Mouse (Mus musculus) liver, embryonic 13.5 days (tissue): Measurements from ENCODE around the gene Cse1l. TPM values are rescaled to one million over a fixed set of nuclear protein-coding genes. Genes with fewer than 3 reads are reported as not detected.
A peak's percentile ranks its signal among the peaks of the same experiment; 100 is the strongest.

ENCODE experiments used
- ATAC-seq: fragments of 200-750 bp; cut with Nextera tagmentation; 2 replicates; pipeline ENCODE4 v1.8.0; 2017; ENCODE audit warnings: low read depth, mild to moderate bottlenecking, moderate number of reproducible peaks, moderate library complexity
- DNase-seq: peaks from one replicate; pipeline ENCODE4 v3.0.0; 2022
- H3K27ac ChIP-seq: fragments of 300-500 bp; sonication (generic); 2 replicates; pipeline ENCODE4 v1.5.1; 2015; ENCODE audit warnings: moderate library complexity, mild to moderate bottlenecking, inconsistent platforms
- H3K27me3 ChIP-seq: fragments of 300-500 bp; sonication (generic); 2 replicates; pipeline ENCODE4 v1.6.1; 2015; ENCODE audit warnings: mild to moderate bottlenecking, inconsistent platforms
- H3K36me3 ChIP-seq: fragments of 300-500 bp; sonication (generic); 2 replicates; pipeline ENCODE4 v1.6.1; 2015; ENCODE audit warnings: mild to moderate bottlenecking, inconsistent platforms
- H3K4me1 ChIP-seq: fragments of 300-500 bp; sonication (generic); replicated peaks from 2 replicates; pipeline ENCODE4 v1.6.1; 2015; ENCODE audit warnings: inconsistent platforms
- H3K4me2 ChIP-seq: fragments of 300-500 bp; sonication (generic); 2 replicates; pipeline ENCODE4 v1.6.1; 2015; ENCODE audit warnings: inconsistent platforms, mild to moderate bottlenecking, moderate library complexity
- H3K4me3 ChIP-seq: fragments of 300-500 bp; sonication (generic); replicated peaks from 2 replicates; pipeline ENCODE4 v1.5.1; 2015; ENCODE audit warnings: mild to moderate bottlenecking, inconsistent platforms
- H3K9ac ChIP-seq: fragments of 300-500 bp; sonication (generic); 2 replicates; pipeline ENCODE4 v1.6.1; 2015; ENCODE audit warnings: mild to moderate bottlenecking, inconsistent platforms
- H3K9me3 ChIP-seq: fragments of 300-500 bp; sonication (generic); replicated peaks from 2 replicates; pipeline ENCODE4 v1.6.1; 2016; ENCODE audit warnings: inconsistent platforms
- WGBS: fragments of 180-500 bp; shearing (Covaris S2); methylation state at CpG from one replicate; pipeline ENCODE4 v1.1.7; 2015; ENCODE audit not compliant: insufficient replicate concordance; 5-methylcytosine and 5-hydroxymethylcytosine counted together
- polyA plus RNA-seq: library from polyadenylated mRNA; unstranded; fragments of >200 nt; fragmentation: Nextera tagmentation; extraction: Ambion mirVana; gene quantifications from 2 replicates; pipeline ENCODE4 v1.2.1, GENCODE M21; 2015

The Cse1l gene
- polyA plus RNA-seq, 1 experiment from 2014 or later: 69.3 TPM

- H3K9me3 ChIP-seq: no peaks in the 10 kb centered on the region
- peaks cover 98% of the 10 kb centered on the region for H3K36me3 ChIP-seq
- H3K4me1 ChIP-seq: no peaks in the 10 kb centered on the region
- H3K9ac ChIP-seq: no peak overlapping the region
- ATAC-seq (no peak), DNase-seq (no peak)
- no peaks in the 10 kb centered on the region for H3K27me3 ChIP-seq
- H3K4me2 ChIP-seq: no peak overlapping the region
- no peak overlapping the region for H3K4me3 ChIP-seq
- no peak overlapping the region for H3K27ac ChIP-seq
- WGBS: 53% methylated on average over 1 of the region's 1 CpGs
Measured at GRCm38 (mm10) chr2:166948246-166948645, 42.4 kb downstream of the Cse1l start.

- H3K9ac ChIP-seq: no peak overlapping the region
- H3K9me3 ChIP-seq: no peaks in the 10 kb centered on the region
- WGBS: 84% methylated on average over 10 of the region's 10 CpGs
- no peaks in the 10 kb centered on the region for H3K4me1 ChIP-seq
- ATAC-seq (no peak), DNase-seq (no peak)
- H3K4me3 ChIP-seq: no peak overlapping the region
- H3K27me3 ChIP-seq: no peaks in the 10 kb centered on the region
- peaks cover 98% of the 10 kb centered on the region for H3K36me3 ChIP-seq
- H3K27ac ChIP-seq: no peak overlapping the region
- no peak overlapping the region for H3K4me2 ChIP-seq
Measured at GRCm38 (mm10) chr2:166948936-166949335, 43.1 kb downstream of the Cse1l start.

- DNase-seq (no peak), ATAC-seq (no peak)
- Histone ChIP-seq H3K36me3 (peaks cover 99% of the 10 kb centered on the region), H3K4me3 (no peak overlapping the region), H3K9me3 (no peaks in the 10 kb centered on the region), H3K27ac (no peak overlapping the region), H3K4me2 (no peak overlapping the region), H3K4me1 (no peaks in the 10 kb centered on the region), H3K27me3 (no peaks in the 10 kb centered on the region), H3K9ac (no peak overlapping the region)
- 82% methylated on average over 14 of the region's 14 CpGs for WGBS
Measured at GRCm38 (mm10) chr2:166950853-166951648, 45.2 kb downstream of the Cse1l start.

GRCm38 (mm10) chr2:166952151-166952550 is 46.3 kb downstream of the Cse1l start:
- Histone ChIP-seq H3K9me3 (no peaks in the 10 kb centered on the region), H3K4me3 (no peak overlapping the region), H3K4me1 (no peaks in the 10 kb centered on the region; the same call in 1 of the 2 replicates), H3K27ac (no peak overlapping the region), H3K27me3 (no peaks in the 10 kb centered on the region), H3K36me3 (peaks cover 95% of the 10 kb centered on the region), H3K4me2 (no peak overlapping the region), H3K9ac (no peak overlapping the region)
- DNase-seq (no peak), ATAC-seq (no peak)
- WGBS: 78% methylated on average over 6 of the region's 6 CpGs

- peak; percentile 25; the same call in 1 of the 2 replicates for ATAC-seq
- Histone ChIP-seq H3K4me2 (no peak overlapping the region), H3K9me3 (no peaks in the 10 kb centered on the region), H3K4me3 (no peak overlapping the region), H3K9ac (no peak overlapping the region), H3K4me1 (no peaks in the 10 kb centered on the region; the same call in 1 of the 2 replicates), H3K27me3 (no peaks in the 10 kb centered on the region), H3K27ac (no peak overlapping the region), H3K36me3 (peaks cover 88% of the 10 kb centered on the region)
- DNase-seq: peak; percentile 25
- 52% methylated on average over 7 of the region's 7 CpGs for WGBS
Measured at GRCm38 (mm10) chr2:166956805-166957204, 51.0 kb downstream of the Cse1l start.

- H3K36me3 ChIP-seq: peaks cover 58% of the 10 kb centered on the region
Measured at GRCm38 (mm10) chr2:166960648-166961330, 54.9 kb downstream of the Cse1l start.

GRCm38 (mm10) chr2:166963257-166963656 is 57.4 kb downstream of the Cse1l start:
- Histone ChIP-seq H3K27me3 (no peaks in the 10 kb centered on the region), H3K4me1 (peaks cover 13% of the 10 kb centered on the region), H3K27ac (no peak overlapping the region), H3K36me3 (peaks cover 41% of the 10 kb centered on the region), H3K4me2 (no peak overlapping the region), H3K4me3 (no peak overlapping the region), H3K9ac (no peak overlapping the region), H3K9me3 (no peaks in the 10 kb centered on the region)
- DNase-seq: no peak
- no peak for ATAC-seq
- 88% methylated on average over 8 of the region's 8 CpGs for WGBS

More at GRCm38 (mm10) chr2:166960648-166961330, 54.9 kb downstream of the Cse1l start:
- H3K9ac ChIP-seq: no peak overlapping the region
- H3K4me1 ChIP-seq: peaks cover 8% of the 10 kb centered on the region; the same call in 1 of the 2 replicates
- H3K4me2 ChIP-seq: no peak overlapping the region
- no peaks in the 10 kb centered on the region for H3K27me3 ChIP-seq
- H3K4me3 ChIP-seq: no peak overlapping the region
- no peaks in the 10 kb centered on the region for H3K9me3 ChIP-seq
- 76% methylated on average over 8 of the region's 8 CpGs for WGBS
- H3K27ac ChIP-seq: no peak overlapping the region
- no peak for ATAC-seq
- DNase-seq: no peak

GRCm38 (mm10) chr2:166964773-166965172 is 58.9 kb downstream of the Cse1l start:
- no peaks in the 10 kb centered on the region for H3K9me3 ChIP-seq
- H3K9ac ChIP-seq: no peak overlapping the region
- H3K4me3 ChIP-seq: no peak overlapping the region
- WGBS: 67% methylated on average over 2 of the region's 2 CpGs
- no peak overlapping the region for H3K27ac ChIP-seq
- ATAC-seq (no peak), DNase-seq (no peak)
- no peak overlapping the region for H3K4me2 ChIP-seq
- H3K36me3 ChIP-seq: peaks cover 26% of the 10 kb centered on the region
- H3K4me1 ChIP-seq: peaks cover 13% of the 10 kb centered on the region
- H3K27me3 ChIP-seq: no peaks in the 10 kb centered on the region

- H3K4me1 ChIP-seq: peaks cover 52% of the 10 kb centered on the region
- 44% methylated on average over 1 of the region's 1 CpGs for WGBS
Measured at GRCm38 (mm10) chr2:166973153-166973552, 67.3 kb downstream of the Cse1l start.

GRCm38 (mm10) chr2:166974177-166974872 is 68.5 kb downstream of the Cse1l start:
- Histone ChIP-seq H3K4me2 (no peak overlapping the region), H3K27ac (peak overlapping the region; percentile 55), H3K9ac (no peak overlapping the region; the same call in 1 of the 2 replicates), H3K9me3 (no peaks in the 10 kb centered on the region), H3K4me1 (peaks cover 62% of the 10 kb centered on the region), H3K4me3 (no peak overlapping the region), H3K36me3 (no peaks in the 10 kb centered on the region), H3K27me3 (no peaks in the 10 kb centered on the region)
- DNase-seq (no peak), ATAC-seq (no peak)
- 57% methylated on average over 6 of the region's 6 CpGs for WGBS

More at GRCm38 (mm10) chr2:166973153-166973552, 67.3 kb downstream of the Cse1l start:
- H3K9me3 ChIP-seq: no peaks in the 10 kb centered on the region
- H3K27me3 ChIP-seq: no peaks in the 10 kb centered on the region
- no peaks in the 10 kb centered on the region for H3K36me3 ChIP-seq
- H3K27ac ChIP-seq: no peak overlapping the region
- DNase-seq: no peak
- H3K4me2 ChIP-seq: no peak overlapping the region
- H3K9ac ChIP-seq: no peak overlapping the region
- H3K4me3 ChIP-seq: no peak overlapping the region
- ATAC-seq: no peak

GRCm38 (mm10) chr2:166976356-166976755 is 70.5 kb downstream of the Cse1l start:
- 40% methylated on average over 3 of the region's 3 CpGs for WGBS
- Histone ChIP-seq H3K27ac (peak overlapping the region; percentile 45; the same call in 1 of the 2 replicates), H3K4me1 (peaks cover 68% of the 10 kb centered on the region), H3K36me3 (no peaks in the 10 kb centered on the region), H3K9me3 (no peaks in the 10 kb centered on the region), H3K9ac (no peak overlapping the region), H3K27me3 (no peaks in the 10 kb centered on the region), H3K4me2 (peak overlapping the region; percentile 4; the same call in 1 of the 2 replicates), H3K4me3 (no peak overlapping the region)
- DNase-seq (no peak), ATAC-seq (no peak)
